Mouse (Mus musculus): ENCODE results near the gene Gm49450.

DNA sequence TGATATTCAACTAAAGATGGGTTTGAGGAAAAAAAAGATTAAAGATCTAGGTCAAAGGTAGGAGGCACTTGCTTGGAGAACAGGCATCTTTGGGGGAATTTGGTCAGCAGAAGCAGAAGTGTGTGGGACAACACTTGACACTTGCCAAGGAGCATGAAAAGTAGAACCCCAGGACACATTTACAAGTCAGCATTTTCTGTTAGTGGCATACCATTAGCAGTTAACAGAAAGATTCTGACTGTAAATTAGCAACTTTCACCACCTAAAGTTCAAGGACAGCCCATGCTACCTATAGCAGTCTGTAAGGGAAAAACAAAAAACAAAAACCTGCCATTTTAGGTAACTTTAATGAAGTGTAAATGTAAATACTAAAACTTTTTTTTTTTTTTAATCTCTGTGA lies 5.0 kb downstream of the Gm49450 start:
- TF ChIP-seq CTCF (IDR thresholded peaks at IDR 0.05; ENCODE audit: low read depth, low read length) (no peak), POLR2A (IDR thresholded peaks at IDR 0.05; ENCODE audit: borderline replicate concordance, low read depth, low read length) (no peak)
